Mouse (Mus musculus) liver, embryonic 14.5 days (tissue): ENCODE measurements around the gene Oard1. TPM values are rescaled to one million over a fixed set of nuclear protein-coding genes. Genes with fewer than 3 reads are reported as not detected.

Experiments
- ATAC-seq: fragments of 200-750 bp; cut with Nextera tagmentation; 2 replicates; pipeline ENCODE4 v1.8.0; 2017; ENCODE audit warnings: moderate number of reproducible peaks, mild to moderate bottlenecking, moderate library complexity; ENCODE audit not compliant: insufficient read depth
- DNase-seq, 3 experiments: peaks; one replicate each; pipeline ENCODE4 v3.0.0-alpha.2; 2012 to 2013; ENCODE audit warnings: low read depth in 3 of 3, low spot score in 3 of 3
- H3K27ac ChIP-seq: fragments of 300-500 bp; sonication (generic); 2 replicates; pipeline ENCODE4 v1.5.1; 2014; ENCODE audit warnings: moderate library complexity, mild to moderate bottlenecking, control low read depth, inconsistent platforms
- H3K27me3 ChIP-seq: fragments of 300-500 bp; sonication (generic); 2 replicates; pipeline ENCODE4 v1.6.1; 2014; ENCODE audit warnings: mild to moderate bottlenecking, low read length, moderate library complexity; ENCODE audit not compliant: control insufficient read depth, insufficient read depth
- H3K36me3 ChIP-seq: fragments of 300-500 bp; sonication (generic); replicated peaks from 2 replicates; pipeline ENCODE4 v1.6.1; 2014; ENCODE audit warnings: low read depth; ENCODE audit not compliant: control insufficient read depth, insufficient read depth
- H3K4me1 ChIP-seq, 2 experiments: fragments of 200-500 bp in 1 of 2; fragments of 300-500 bp in 1 of 2; sonication (generic) in 1 of 2; replicated peaks; 2 replicates each; pipeline ENCODE4 v1.6.1; 2012 to 2014; ENCODE audit warnings: antibody characterized with exemption in 1 of 2, inconsistent platforms in 1 of 2, low read length in 1 of 2; ENCODE audit not compliant: control insufficient read depth in 2 of 2, insufficient read depth in 2 of 2
- H3K4me2 ChIP-seq: fragments of 300-500 bp; sonication (generic); 2 replicates; pipeline ENCODE4 v1.6.1; 2014; ENCODE audit warnings: low read depth, mild to moderate bottlenecking, control low read depth, moderate library complexity
- H3K4me3 ChIP-seq, 2 experiments: fragments of 200-500 bp in 1 of 2; fragments of 300-500 bp in 1 of 2; sonication (generic) in 1 of 2; 2 replicates each; pipeline ENCODE4 v1.5.1; 2012 to 2014; ENCODE audit warnings: low read depth in 2 of 2, low read length in 2 of 2, mild to moderate bottlenecking in 2 of 2, control low read depth in 1 of 2, inconsistent platforms in 1 of 2, moderate library complexity in 1 of 2; ENCODE audit not compliant: insufficient read depth in 1 of 2
- H3K9ac ChIP-seq: fragments of 300-500 bp; sonication (generic); replicated peaks from 2 replicates; pipeline ENCODE4 v1.6.1; 2014; ENCODE audit warnings: mild to moderate bottlenecking, control low read depth, moderate library complexity
- H3K9me3 ChIP-seq: fragments of 300-500 bp; sonication (generic); 2 replicates; pipeline ENCODE4 v1.6.1; 2016; ENCODE audit warnings: low read length, mixed read lengths; ENCODE audit not compliant: control insufficient read depth
- CTCF ChIP-seq: IDR thresholded peaks from 2 replicates; pipeline ENCODE4 v1.5.1; 2016; ENCODE audit warnings: antibody characterized with exemption, low read depth, control low read depth
- EP300 ChIP-seq: IDR thresholded peaks from 2 replicates; pipeline ENCODE4 v1.6.1; 2016; ENCODE audit warnings: antibody characterized with exemption, low read depth
- WGBS: fragments of 180-500 bp; shearing (Covaris S2); extraction: QIAGEN DNeasy Blood & Tissue Kit; methylation state at CpG from one replicate; pipeline ENCODE4 v1.1.7; 2014; ENCODE audit not compliant: insufficient replicate concordance; 5-methylcytosine and 5-hydroxymethylcytosine counted together
- polyA plus RNA-seq, 2 experiments: library from polyadenylated mRNA; depleted of rRNA in 1 of 2; stranded (reverse) in 1 of 2; unstranded in 1 of 2; fragments of >200 nt; fragmentation: Nextera tagmentation in 1 of 2; extraction: Ambion mirVana in 1 of 2; gene quantifications; 2 replicates each; pipeline versions ENCODE4 v1.2.1 to v1.2.3; 2012 to 2014

Oard1 gene
- polyA plus RNA-seq, 2 experiments, result 28.2 to 51.1 TPM

- H3K4me3 ChIP-seq, result no peak overlapping the region
- no peaks in the 10 kb centered on the region for H3K4me1 ChIP-seq
- TF ChIP-seq EP300 (no peak), CTCF (no peak)
- H3K9ac ChIP-seq, result no peak overlapping the region
- H3K27me3 ChIP-seq, result no peaks in the 10 kb centered on the region
- H3K36me3 ChIP-seq, result no peaks in the 10 kb centered on the region
- DNase-seq (no peak), ATAC-seq (no peak)
- H3K27ac ChIP-seq, result no peak overlapping the region
- no peak overlapping the region for H3K4me2 ChIP-seq
- no peaks in the 10 kb centered on the region for H3K9me3 ChIP-seq
Measured at GRCm38 (mm10) chr17:48379050-48379449, 30.8 kb upstream of the Oard1 start.

GRCm38 (mm10) chr17:48385786-48386461, 23.9 kb upstream of the Oard1 start:
- TF ChIP-seq EP300, result no peak
- TF ChIP-seq CTCF, result no peak
- DNase-seq (no peak), ATAC-seq (no peak)
- Histone ChIP-seq H3K27me3 (no peaks in the 10 kb centered on the region), H3K27ac (no peak overlapping the region), H3K36me3 (peaks cover 45% of the 10 kb centered on the region), H3K9me3 (no peaks in the 10 kb centered on the region), H3K4me3 (no peak overlapping the region), H3K4me1 (peaks cover 0 to 4% of the 10 kb centered on the region in 2 experiments; a peak in 1 of 4 replicates), H3K4me2 (no peak overlapping the region), H3K9ac (no peak overlapping the region)
- WGBS, result 18% methylated on average over 2 of the region's 2 CpGs

GRCm38 (mm10) chr17:48388666-48389065, 21.1 kb upstream of the Oard1 start:
- Histone ChIP-seq H3K9ac (no peak overlapping the region), H3K4me2 (no peak overlapping the region), H3K4me1 (peaks cover 0 to 4% of the 10 kb centered on the region in 2 experiments; a peak in 1 of 4 replicates), H3K4me3 (no peak overlapping the region), H3K36me3 (peaks cover 72% of the 10 kb centered on the region), H3K9me3 (no peaks in the 10 kb centered on the region), H3K27ac (no peak overlapping the region), H3K27me3 (no peaks in the 10 kb centered on the region)
- WGBS, result 77% methylated on average over 2 of the region's 2 CpGs
- no peak for DNase-seq
- TF ChIP-seq EP300 (no peak), CTCF (no peak)
- ATAC-seq, result no peak

GRCm38 (mm10) chr17:48389442-48389841, 20.4 kb upstream of the Oard1 start:
- no peak overlapping the region for H3K9ac ChIP-seq
- no peak overlapping the region for H3K27ac ChIP-seq
- peaks cover 80% of the 10 kb centered on the region for H3K36me3 ChIP-seq
- DNase-seq (no peak), ATAC-seq (no peak)
- TF ChIP-seq EP300 (no peak), CTCF (no peak)
- H3K4me1 ChIP-seq, result peaks cover 0 to 4% of the 10 kb centered on the region in 2 experiments; a peak in 1 of 4 replicates
- no peaks in the 10 kb centered on the region for H3K9me3 ChIP-seq
- 59% methylated on average over 5 of the region's 5 CpGs for WGBS
- H3K27me3 ChIP-seq, result no peaks in the 10 kb centered on the region
- H3K4me2 ChIP-seq, result no peak overlapping the region
- H3K4me3 ChIP-seq, result no peak overlapping the region

- peaks cover 97% of the 10 kb centered on the region for H3K36me3 ChIP-seq
- H3K9ac ChIP-seq, result no peak overlapping the region
- WGBS, result 88% methylated on average over 5 of the region's 5 CpGs
- DNase-seq, result no peak
- no peak overlapping the region for H3K4me2 ChIP-seq
- no peak for ATAC-seq
- H3K9me3 ChIP-seq, result no peaks in the 10 kb centered on the region
- TF ChIP-seq CTCF, result no peak
- no peak for TF ChIP-seq EP300
- no peaks in the 10 kb centered on the region for H3K27me3 ChIP-seq
- 0 out of 4 replicates have a peak, but pooled peaks cover 0 to 2% of the 10 kb centered on the region in 2 experiments for H3K4me1 ChIP-seq
- H3K27ac ChIP-seq, result no peak overlapping the region
- no peak overlapping the region for H3K4me3 ChIP-seq
Measured at GRCm38 (mm10) chr17:48391446-48391845, 18.4 kb upstream of the Oard1 start.
